Mouse (Mus musculus): ENCODE results near the gene Jak2.
A peak's percentile ranks its signal among the peaks of the same experiment; 100 is the strongest.

DNA sequence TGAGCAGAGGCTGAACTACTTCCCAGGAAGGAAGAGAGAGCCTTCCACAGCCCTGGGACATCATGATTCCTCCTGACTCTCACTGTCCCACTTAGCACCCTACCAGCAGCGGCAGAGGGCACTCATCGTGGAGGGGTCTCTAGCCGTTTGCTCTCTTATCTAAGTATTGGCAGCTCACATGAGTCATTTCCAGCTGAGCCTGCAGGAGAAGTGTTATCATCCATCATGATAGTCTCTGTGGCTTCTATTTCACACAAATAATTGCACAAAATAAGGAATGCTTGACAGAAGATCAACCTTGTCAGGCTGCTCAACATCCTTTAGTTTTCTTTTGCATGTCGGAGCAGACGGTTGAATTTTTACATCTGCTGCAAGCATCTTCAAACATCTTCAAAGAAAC is 108.6 kb downstream of the Jak2 start:
- TF ChIP-seq CTCF (IDR thresholded peaks at IDR 0.05 in 2 of 3, conservative IDR thresholded peaks at IDR 0.05 in 1 of 3; ENCODE audit: control insufficient read depth in 1 of 3, insufficient read depth in 1 of 3, low read depth in 2 of 3, low read length in 3 of 3, poor library complexity in 1 of 3, severe bottlenecking in 1 of 3) (peak in 1 of 3 experiments; percentile 31; a peak in 1 of 6 replicates), EP300 (IDR thresholded peaks at IDR 0.05; ENCODE audit: low read depth in 1 of 2, low read length in 2 of 2) (no peak), MAX (IDR thresholded peaks at IDR 0.05; ENCODE audit: low read length) (no peak), POLR2A (IDR thresholded peaks at IDR 0.05; ENCODE audit: control insufficient read depth in 1 of 2, insufficient read depth in 1 of 2, low read depth in 1 of 2, low read length in 2 of 2, poor library complexity in 1 of 2) (no peak), MYC (IDR thresholded peaks at IDR 0.05; ENCODE audit: low read depth, low read length) (no peak), GATA1 (IDR thresholded peaks at IDR 0.05; ENCODE audit: low read depth, low read length) (peak; percentile 100), POLR2AphosphoS5 (IDR thresholded peaks at IDR 0.05; ENCODE audit: borderline replicate concordance, low read depth, low read length) (no peak), ZC3H11A (IDR thresholded peaks at IDR 0.05; ENCODE audit: low read depth, low read length) (no peak), MAZ (IDR thresholded peaks at IDR 0.05; ENCODE audit: low read depth, low read length) (no peak), ETS1 (IDR thresholded peaks at IDR 0.05; ENCODE audit: low read depth, low read length) (no peak)

All from MEL (cell line).